Mouse (Mus musculus) limb, embryonic 15.5 days (tissue): Measurements from ENCODE around the gene 9930022D16Rik. TPM values are rescaled to one million over a fixed set of nuclear protein-coding genes. Genes with fewer than 3 reads are reported as not detected.

Experiments used
- ATAC-seq: fragments of 200-750 bp; cut with Nextera tagmentation; 2 replicates; pipeline ENCODE4 v1.8.0; 2017; ENCODE audit warnings: low read depth, moderate TSS enrichment; ENCODE audit not compliant: insufficient number of reproducible peaks, low FRiP score, low TSS enrichment
- H3K27ac ChIP-seq: fragments of 300-500 bp; sonication (generic); 2 replicates; pipeline ENCODE4 v1.5.1; 2015; ENCODE audit warnings: moderate library complexity, mild to moderate bottlenecking, inconsistent platforms
- H3K27me3 ChIP-seq: fragments of 300-500 bp; sonication (generic); 2 replicates; pipeline ENCODE4 v1.6.1; 2015; ENCODE audit warnings: inconsistent platforms
- H3K36me3 ChIP-seq: fragments of 300-500 bp; sonication (generic); 2 replicates; pipeline ENCODE4 v1.6.1; 2015; ENCODE audit warnings: inconsistent platforms
- H3K4me1 ChIP-seq: fragments of 300-500 bp; sonication (generic); 2 replicates; pipeline ENCODE4 v1.6.1; 2015; ENCODE audit warnings: inconsistent platforms
- H3K4me2 ChIP-seq: fragments of 300-500 bp; sonication (generic); 2 replicates; pipeline ENCODE4 v1.6.1; 2015; ENCODE audit warnings: mild to moderate bottlenecking, inconsistent platforms
- H3K4me3 ChIP-seq: fragments of 300-500 bp; sonication (generic); 2 replicates; pipeline ENCODE4 v1.5.1; 2015; ENCODE audit warnings: mild to moderate bottlenecking, inconsistent platforms
- H3K9ac ChIP-seq: fragments of 300-500 bp; sonication (generic); 2 replicates; pipeline ENCODE4 v1.6.1; 2015; ENCODE audit warnings: inconsistent platforms
- H3K9me3 ChIP-seq: fragments of 300-500 bp; sonication (generic); 2 replicates; pipeline ENCODE4 v1.6.1; 2016; ENCODE audit warnings: inconsistent platforms
- WGBS: fragments of 180-500 bp; shearing (Covaris S2); methylation state at CpG from one replicate; pipeline ENCODE4 v1.1.7; 2015; 5-methylcytosine and 5-hydroxymethylcytosine counted together
- polyA plus RNA-seq: library from polyadenylated mRNA; unstranded; fragments of >200 nt; fragmentation: Nextera tagmentation; extraction: Ambion mirVana; gene quantifications from 2 replicates; pipeline ENCODE4 v1.2.1, GENCODE M21; 2015

9930022D16Rik gene
- polyA plus RNA-seq, 1 experiment from 2014 or later: not detected

DNA sequence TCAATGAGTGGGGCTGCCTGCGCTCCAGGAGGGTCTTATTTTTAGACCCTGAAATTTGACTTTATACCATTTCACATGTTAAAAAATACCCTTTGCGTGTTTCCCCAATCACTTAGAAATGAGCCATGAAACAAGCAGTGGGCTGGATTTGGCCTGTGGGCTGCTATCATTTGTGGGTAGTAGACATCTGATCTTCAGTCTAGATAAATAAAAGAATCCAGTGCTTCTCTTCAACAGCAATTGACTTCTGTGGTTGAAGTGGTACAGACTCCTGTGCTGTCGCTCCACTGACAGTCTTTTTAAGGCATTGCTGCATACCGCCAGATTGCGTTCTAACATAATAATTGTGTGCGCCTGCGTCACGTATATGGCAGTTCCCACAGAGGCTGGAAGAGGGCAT is 28.4 kb upstream of the 9930022D16Rik start:
- Histone ChIP-seq H3K27me3 (no peaks in the 10 kb centered on the region), H3K27ac (no peak overlapping the region)

DNA sequence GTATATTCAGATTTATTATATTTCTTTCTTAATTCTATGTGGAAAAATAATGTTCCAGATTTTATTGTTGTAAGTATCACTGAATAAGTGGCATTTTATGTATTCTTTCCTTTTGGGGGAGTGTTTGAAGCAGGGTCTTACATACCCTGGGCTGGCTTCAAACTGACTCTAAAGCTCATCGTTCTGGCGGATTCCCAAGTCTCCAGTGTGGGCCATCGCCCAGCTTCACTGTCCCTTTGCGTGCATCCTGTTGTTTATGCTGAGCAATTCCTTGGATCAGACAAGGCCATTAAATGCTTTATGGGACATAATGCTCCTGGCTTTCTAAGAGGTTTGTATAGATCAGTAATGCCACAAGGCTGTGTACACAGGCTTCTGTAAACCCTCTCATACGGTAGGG is 24.7 kb upstream of the 9930022D16Rik start:
- Histone ChIP-seq H3K27ac (no peak overlapping the region), H3K9ac (no peak overlapping the region), H3K4me2 (no peak overlapping the region), H3K4me1 (peaks cover 5% of the 10 kb centered on the region), H3K4me3 (no peak overlapping the region), H3K9me3 (no peaks in the 10 kb centered on the region), H3K27me3 (no peaks in the 10 kb centered on the region), H3K36me3 (peaks cover 12% of the 10 kb centered on the region)
- no peak for ATAC-seq
- 76% methylated on average over 5 of the region's 5 CpGs for WGBS

More for the DNA sequence above, 28.4 kb upstream of the 9930022D16Rik start:
- Histone ChIP-seq H3K4me3 (no peak overlapping the region), H3K4me1 (peaks cover 2% of the 10 kb centered on the region; the same call in 1 of the 2 replicates), H3K36me3 (no peaks in the 10 kb centered on the region), H3K4me2 (no peak overlapping the region), H3K9me3 (no peaks in the 10 kb centered on the region), H3K9ac (no peak overlapping the region)
- no peak for ATAC-seq
- 87% methylated on average over 8 of the region's 8 CpGs for WGBS

DNA sequence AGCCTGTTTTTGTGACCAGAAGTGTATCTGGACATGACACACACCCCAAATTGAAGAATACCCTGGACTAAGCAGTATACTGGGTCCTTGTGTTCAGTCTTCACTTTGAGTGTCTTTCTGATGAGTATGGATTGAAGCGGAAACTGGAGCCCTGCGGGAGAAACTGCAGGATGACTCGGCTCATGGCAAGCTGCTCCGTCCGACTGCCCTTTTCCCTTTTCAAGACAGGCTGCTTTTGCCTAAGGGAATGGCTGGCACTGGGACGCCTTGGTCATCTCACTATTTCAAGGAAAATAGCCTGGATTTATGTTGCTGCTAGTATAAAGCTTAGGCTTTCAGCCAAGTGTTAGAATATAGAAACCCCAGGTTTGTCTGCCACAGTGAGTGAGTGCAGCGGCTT is 22.5 kb upstream of the 9930022D16Rik start:
- no peak overlapping the region for H3K4me3 ChIP-seq
- WGBS: 82% methylated on average over 7 of the region's 7 CpGs
- H3K36me3 ChIP-seq: peaks cover 23% of the 10 kb centered on the region
- H3K4me1 ChIP-seq: peaks cover 5% of the 10 kb centered on the region
- H3K27ac ChIP-seq: no peak overlapping the region
- ATAC-seq: no peak
- H3K4me2 ChIP-seq: no peak overlapping the region
- H3K9ac ChIP-seq: no peak overlapping the region
- H3K27me3 ChIP-seq: no peaks in the 10 kb centered on the region
- no peaks in the 10 kb centered on the region for H3K9me3 ChIP-seq

DNA sequence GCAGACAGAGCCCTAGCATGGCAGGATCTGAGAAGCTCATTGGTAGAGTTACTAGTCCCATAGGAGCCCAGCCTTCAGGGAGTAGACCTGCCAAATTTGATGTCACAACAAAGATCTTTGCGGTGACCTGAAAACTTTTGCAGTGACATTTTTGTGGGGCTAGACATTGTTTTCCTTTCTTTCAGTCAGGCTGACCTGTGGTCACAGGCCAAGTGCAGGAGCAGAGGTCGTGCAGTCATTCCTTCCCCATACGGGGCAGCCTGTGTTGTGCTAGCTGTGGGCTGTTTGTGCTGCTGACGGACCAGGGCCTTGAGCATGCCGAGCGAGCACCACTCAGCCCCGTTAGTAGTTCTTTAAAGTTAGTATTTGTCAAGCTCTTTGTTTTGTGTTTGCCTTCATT is 22.0 kb upstream of the 9930022D16Rik start:
- H3K9ac ChIP-seq: no peak overlapping the region
- WGBS: 75% methylated on average over 7 of the region's 7 CpGs
- no peak overlapping the region for H3K27ac ChIP-seq
- H3K9me3 ChIP-seq: no peaks in the 10 kb centered on the region
- no peak overlapping the region for H3K4me3 ChIP-seq
- H3K27me3 ChIP-seq: no peaks in the 10 kb centered on the region
- no peak for ATAC-seq
- H3K4me1 ChIP-seq: peaks cover 5% of the 10 kb centered on the region
- H3K36me3 ChIP-seq: peaks cover 29% of the 10 kb centered on the region
- H3K4me2 ChIP-seq: no peak overlapping the region

DNA sequence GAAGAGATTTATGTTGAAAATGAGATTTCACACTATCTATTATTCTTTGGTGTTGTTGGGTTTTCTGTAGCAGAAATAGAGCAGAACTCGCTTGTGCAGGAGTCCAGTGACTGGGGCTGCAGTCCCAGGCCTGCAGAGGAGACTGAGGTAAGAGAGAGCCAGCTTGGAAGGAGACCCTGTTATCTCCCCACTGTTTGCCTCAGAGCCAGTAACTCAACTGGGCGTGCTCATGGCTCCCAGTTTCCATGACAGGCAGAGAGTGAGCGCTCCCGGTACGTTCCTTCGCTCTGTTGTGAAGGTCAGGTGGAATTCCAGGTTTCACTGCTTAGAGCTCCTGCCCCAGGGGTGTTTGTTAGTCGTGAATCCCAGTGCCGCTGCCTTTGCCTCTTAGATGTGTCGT is 21.1 kb upstream of the 9930022D16Rik start:
- Histone ChIP-seq H3K36me3 (peaks cover 35% of the 10 kb centered on the region), H3K4me1 (peaks cover 5% of the 10 kb centered on the region), H3K4me2 (no peak overlapping the region), H3K4me3 (no peak overlapping the region), H3K27me3 (no peaks in the 10 kb centered on the region), H3K9ac (no peak overlapping the region), H3K27ac (no peak overlapping the region), H3K9me3 (no peaks in the 10 kb centered on the region)
- no peak for ATAC-seq
- 86% methylated on average over 9 of the region's 9 CpGs for WGBS

DNA sequence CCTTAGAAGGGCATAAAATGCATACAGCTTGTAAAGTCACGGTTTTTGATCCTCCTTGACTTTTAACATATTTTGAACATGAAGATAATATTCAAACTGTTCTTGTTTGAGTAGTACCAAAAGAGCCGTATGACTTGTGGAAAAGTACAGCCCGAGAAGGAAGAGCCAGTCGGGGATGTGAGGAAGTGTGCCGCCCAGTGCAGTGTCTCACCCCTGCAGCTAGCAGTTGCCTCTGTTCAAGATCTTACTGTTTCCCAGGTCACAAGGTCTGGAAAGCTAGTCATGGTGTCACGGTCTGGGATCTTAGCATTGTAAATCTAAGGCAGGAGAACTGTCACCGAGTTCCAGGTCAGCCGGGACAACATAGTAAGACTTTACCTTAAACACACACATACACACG is 19.0 kb upstream of the 9930022D16Rik start:
- Histone ChIP-seq H3K36me3 (peaks cover 56% of the 10 kb centered on the region), H3K27me3 (no peaks in the 10 kb centered on the region), H3K9me3 (no peaks in the 10 kb centered on the region), H3K27ac (no peak overlapping the region), H3K4me3 (no peak overlapping the region), H3K4me2 (no peak overlapping the region), H3K9ac (no peak overlapping the region), H3K4me1 (peaks cover 3% of the 10 kb centered on the region; the same call in 1 of the 2 replicates)
- 83% methylated on average over 9 of the region's 9 CpGs for WGBS
- no peak for ATAC-seq

DNA sequence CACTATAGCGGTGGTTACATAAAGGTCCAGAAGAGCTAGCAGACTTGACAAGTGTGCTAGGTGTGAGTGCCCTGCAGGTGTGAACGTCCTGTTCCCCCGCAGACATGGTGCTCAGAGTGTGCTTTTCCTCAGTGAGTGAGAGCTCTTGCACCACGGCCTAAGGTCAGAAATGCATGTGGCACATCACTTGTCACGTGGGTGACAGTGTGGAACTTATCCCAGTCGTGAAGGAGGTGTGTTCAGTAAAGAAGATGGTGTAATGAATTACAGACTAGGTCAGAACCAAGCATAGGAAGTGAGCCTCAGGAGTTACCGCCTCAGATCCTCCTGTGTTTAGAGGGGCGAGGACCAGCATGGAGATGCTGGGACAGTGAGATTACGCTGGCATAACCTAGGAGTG is 18.4 kb upstream of the 9930022D16Rik start:
- H3K4me3 ChIP-seq: no peak overlapping the region
- H3K27ac ChIP-seq: no peak overlapping the region
- H3K4me1 ChIP-seq: peaks cover 3% of the 10 kb centered on the region; the same call in 1 of the 2 replicates
- ATAC-seq: no peak
- H3K27me3 ChIP-seq: no peaks in the 10 kb centered on the region
- H3K36me3 ChIP-seq: peaks cover 60% of the 10 kb centered on the region
- H3K4me2 ChIP-seq: no peak overlapping the region
- H3K9ac ChIP-seq: no peak overlapping the region
- no peaks in the 10 kb centered on the region for H3K9me3 ChIP-seq
- WGBS: 88% methylated on average over 9 of the region's 9 CpGs

DNA sequence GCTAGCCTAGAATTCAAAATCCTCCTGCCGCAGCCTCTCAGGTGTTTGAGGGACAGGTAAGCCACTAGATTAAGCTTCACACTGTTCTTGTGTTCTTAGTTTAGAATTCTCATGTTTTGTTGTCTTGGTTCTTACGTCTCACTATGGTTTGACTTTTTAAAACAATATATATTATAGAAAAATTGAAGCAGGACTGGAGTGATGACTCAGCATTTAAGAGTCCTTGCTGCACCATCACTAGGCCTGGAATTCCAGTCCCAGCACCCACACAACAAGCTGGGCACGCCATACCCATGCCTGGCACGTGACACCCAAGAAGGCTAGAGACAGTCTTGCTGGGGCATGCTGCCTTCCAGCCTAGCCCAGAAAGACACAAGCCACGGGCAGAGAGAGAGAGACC is 7.3 kb upstream of the 9930022D16Rik start:
- Histone ChIP-seq H3K4me2 (no peak overlapping the region), H3K9me3 (no peaks in the 10 kb centered on the region), H3K36me3 (peaks cover 2% of the 10 kb centered on the region; the same call in 1 of the 2 replicates), H3K9ac (no peak overlapping the region), H3K27me3 (no peaks in the 10 kb centered on the region), H3K27ac (no peak overlapping the region), H3K4me1 (no peaks in the 10 kb centered on the region), H3K4me3 (no peak overlapping the region)
- whole genome bisulfite sequencing: 89% methylated on average over 5 of the region's 5 CpGs
- ATAC-seq: no peak

DNA sequence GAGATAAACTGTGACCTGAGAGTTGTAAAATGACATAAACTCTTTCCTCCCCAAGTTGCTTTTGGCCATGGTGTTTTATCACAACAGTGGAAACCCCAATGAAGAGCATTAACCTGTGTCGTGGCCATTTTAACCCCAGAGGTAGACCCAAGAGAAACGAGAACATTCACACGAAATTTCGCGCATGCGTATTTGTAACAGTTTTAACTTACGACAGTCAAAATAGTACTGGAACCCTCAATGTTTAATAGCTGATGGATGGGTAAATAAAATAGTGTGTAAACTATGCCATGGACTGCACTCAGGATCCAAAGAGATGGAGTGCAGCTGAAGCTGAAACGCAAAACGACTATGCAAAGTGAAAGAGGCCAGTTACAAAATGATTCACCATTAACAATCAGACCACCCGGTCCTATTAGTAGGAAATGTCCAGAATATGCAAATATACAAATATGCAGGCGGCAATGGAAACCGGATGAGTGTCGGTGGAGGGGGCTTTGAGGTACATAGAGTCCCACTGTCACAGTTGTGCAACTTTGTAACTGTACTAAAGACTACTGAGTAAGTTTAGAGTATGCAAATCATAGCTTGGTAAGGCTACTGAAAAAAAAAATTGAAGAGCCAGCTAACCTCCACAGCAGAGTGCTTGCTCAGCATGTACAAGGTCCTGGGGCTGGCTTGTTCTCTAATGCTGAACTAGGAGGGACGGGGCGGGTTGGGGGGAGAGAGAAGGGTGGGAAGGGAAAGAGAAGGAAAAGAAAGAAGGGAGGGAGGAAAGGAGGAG is 3.3 kb upstream of the 9930022D16Rik start:
- Histone ChIP-seq H3K9ac (no peak overlapping the region), H3K4me1 (no peaks in the 10 kb centered on the region), H3K4me2 (no peak overlapping the region), H3K36me3 (no peaks in the 10 kb centered on the region), H3K27me3 (no peaks in the 10 kb centered on the region), H3K27ac (no peak overlapping the region), H3K9me3 (no peaks in the 10 kb centered on the region), H3K4me3 (no peak overlapping the region)
- ATAC-seq: no peak
- WGBS: 90% methylated on average over 15 of the region's 15 CpGs

DNA sequence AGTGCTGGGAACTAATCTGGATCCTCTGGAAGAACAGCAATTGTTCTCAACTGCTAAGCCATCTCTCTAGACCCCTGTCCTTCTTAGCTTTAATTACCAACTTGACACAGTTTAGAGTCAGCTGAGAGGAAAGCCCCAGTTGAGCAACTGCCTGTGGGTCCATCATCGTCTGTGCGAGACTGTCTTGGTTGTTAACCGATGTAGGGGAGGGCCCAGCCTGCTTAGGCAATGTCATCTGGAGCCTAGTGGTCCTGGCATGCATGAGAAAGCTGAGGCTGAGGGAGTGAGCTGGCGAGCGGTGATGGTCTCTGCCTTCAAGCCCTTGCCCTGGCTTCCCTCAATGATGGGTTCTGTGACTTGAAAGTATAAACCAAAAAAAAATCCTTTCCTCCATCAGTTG is 1.1 kb downstream of the 9930022D16Rik start:
- ATAC-seq: no peak
- H3K9ac ChIP-seq: no peak overlapping the region
- no peaks in the 10 kb centered on the region for H3K27me3 ChIP-seq
- H3K4me2 ChIP-seq: no peak overlapping the region
- H3K36me3 ChIP-seq: no peaks in the 10 kb centered on the region
- H3K4me3 ChIP-seq: no peak overlapping the region
- H3K9me3 ChIP-seq: no peaks in the 10 kb centered on the region
- no peak overlapping the region for H3K27ac ChIP-seq
- H3K4me1 ChIP-seq: no peaks in the 10 kb centered on the region
- WGBS: 89% methylated on average over 5 of the region's 5 CpGs

DNA sequence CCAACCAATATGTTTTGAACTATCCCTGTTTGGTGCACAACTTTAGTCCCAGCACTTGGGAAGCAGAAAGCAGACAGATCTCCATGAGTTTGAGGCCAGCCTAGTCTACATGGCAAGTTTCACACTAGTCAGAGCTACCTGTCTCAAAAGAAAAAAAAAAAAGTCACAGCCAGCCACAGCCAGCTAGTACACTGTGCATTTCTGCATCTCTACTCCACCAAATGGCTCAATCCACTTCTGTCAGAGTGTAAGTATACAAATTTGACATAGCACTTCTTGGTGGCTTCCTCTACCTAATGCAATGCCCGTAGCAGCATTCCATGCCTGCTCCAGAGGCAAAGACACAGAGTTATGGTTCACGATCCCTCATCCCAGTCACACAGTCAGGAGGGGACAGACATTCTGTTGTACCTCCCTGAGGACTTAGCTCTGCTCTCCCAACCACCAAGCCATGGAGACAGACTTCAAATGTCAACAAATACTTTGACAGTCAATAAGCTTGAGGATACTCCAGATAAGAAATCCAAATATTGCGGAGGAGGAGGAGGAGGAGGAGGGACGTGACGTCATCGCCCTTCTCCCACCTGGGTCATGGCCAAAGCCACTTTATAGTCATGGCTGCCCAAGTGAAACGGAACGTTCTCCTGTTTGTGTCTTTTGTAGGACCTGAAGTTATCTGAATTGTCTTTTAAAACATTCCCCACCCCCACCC is 3.1 kb downstream of the 9930022D16Rik start:
- no peak overlapping the region for H3K27ac ChIP-seq
- H3K9ac ChIP-seq: no peak overlapping the region
- WGBS: 80% methylated on average over 8 of the region's 8 CpGs
- H3K4me3 ChIP-seq: no peak overlapping the region
- H3K27me3 ChIP-seq: no peaks in the 10 kb centered on the region
- H3K9me3 ChIP-seq: no peaks in the 10 kb centered on the region
- ATAC-seq: no peak
- no peak overlapping the region for H3K4me2 ChIP-seq
- H3K4me1 ChIP-seq: no peaks in the 10 kb centered on the region
- H3K36me3 ChIP-seq: no peaks in the 10 kb centered on the region

DNA sequence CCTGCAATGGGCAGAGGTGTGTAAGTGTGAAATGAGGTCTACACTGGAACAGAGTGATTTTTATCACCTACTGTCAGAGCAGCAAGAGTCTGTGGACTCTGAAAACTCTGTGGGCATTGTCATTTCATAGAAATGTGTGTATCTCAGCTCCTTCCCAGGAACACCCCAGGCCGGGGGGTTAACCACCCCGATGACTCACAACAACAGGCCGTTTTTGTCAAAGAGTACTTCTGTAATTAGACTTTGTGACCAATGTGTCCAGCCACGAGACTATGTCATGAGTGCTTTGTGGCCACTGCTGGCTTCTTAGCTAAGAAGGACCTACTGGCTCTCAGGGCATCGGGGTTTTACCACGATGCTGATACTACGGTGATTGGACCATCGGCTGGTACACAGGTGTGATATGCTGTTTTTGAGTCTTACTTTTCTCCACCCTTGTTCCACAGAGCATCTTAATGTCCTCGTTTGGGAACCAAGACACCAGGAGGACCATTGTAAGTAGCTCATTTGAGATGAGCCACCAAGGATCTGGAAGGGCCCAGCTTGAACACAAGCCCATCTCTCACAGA is 3.8 kb downstream of the 9930022D16Rik start:
- no peaks in the 10 kb centered on the region for H3K4me1 ChIP-seq
- no peaks in the 10 kb centered on the region for H3K36me3 ChIP-seq
- no peak overlapping the region for H3K4me2 ChIP-seq
- H3K9ac ChIP-seq: no peak overlapping the region
- H3K9me3 ChIP-seq: no peaks in the 10 kb centered on the region
- H3K27me3 ChIP-seq: no peaks in the 10 kb centered on the region
- ATAC-seq: no peak
- H3K27ac ChIP-seq: no peak overlapping the region
- H3K4me3 ChIP-seq: no peak overlapping the region
- WGBS: 87% methylated on average over 9 of the region's 9 CpGs
